Mouse (Mus musculus) ES-Bruce4 (cell line): ENCODE results near the gene Ptcd1. TPM values are rescaled to one million over a fixed set of nuclear protein-coding genes. Genes with fewer than 3 reads are reported as not detected.
"Not testable (repeated sequence)": the region's sequence is repeated elsewhere in the genome, so short reads cannot be mapped to it uniquely, and the experiment has no call there.

Experiments
- H3K27ac ChIP-seq: 2 replicates; pipeline ENCODE4 v1.5.1; 2012; ENCODE audit warnings: low read length, inconsistent platforms; ENCODE audit not compliant: insufficient read depth
- H3K27me3 ChIP-seq: 2 replicates; pipeline ENCODE4 v1.6.1; 2012; ENCODE audit warnings: mild to moderate bottlenecking, low read length, inconsistent platforms; ENCODE audit not compliant: control insufficient read depth, poor library complexity, insufficient read depth, severe bottlenecking
- H3K36me3 ChIP-seq: 2 replicates; pipeline ENCODE4 v1.6.1; 2012; ENCODE audit warnings: inconsistent platforms, mild to moderate bottlenecking, low read length, moderate library complexity; ENCODE audit not compliant: control insufficient read depth, poor library complexity, insufficient read depth, severe bottlenecking
- H3K4me1 ChIP-seq: one replicate; pipeline ENCODE4 v1.8.1; 2011; ENCODE audit warnings: low read length; ENCODE audit not compliant: control insufficient read depth, insufficient read depth
- H3K4me3 ChIP-seq: 2 replicates; pipeline ENCODE4 v1.5.1; 2011; ENCODE audit warnings: low read depth, mild to moderate bottlenecking, low read length
- H3K9ac ChIP-seq: 2 replicates; pipeline ENCODE4 v1.6.1; 2012; ENCODE audit warnings: low read depth, mild to moderate bottlenecking, inconsistent platforms; ENCODE audit not compliant: poor library complexity, severe bottlenecking
- H3K9me3 ChIP-seq: replicated peaks from 2 replicates; pipeline ENCODE4 v1.6.1; 2012; ENCODE audit warnings: mild to moderate bottlenecking, low read length, inconsistent platforms; ENCODE audit not compliant: control insufficient read depth, poor library complexity, insufficient read depth, severe bottlenecking
- CTCF ChIP-seq: IDR thresholded peaks from one replicate; pipeline ENCODE4 v1.8.1; 2011; ENCODE audit warnings: low read depth, low read length
- EP300 ChIP-seq: IDR thresholded peaks from 2 replicates; pipeline ENCODE4 v1.6.1; 2011; ENCODE audit warnings: low read depth, low read length; ENCODE audit not compliant: insufficient read depth
- POLR2A ChIP-seq: IDR thresholded peaks from one replicate; pipeline ENCODE4 v1.8.1; 2011; ENCODE audit warnings: low read length; ENCODE audit not compliant: insufficient read depth
- polyA plus RNA-seq: library from polyadenylated mRNA; stranded (reverse); fragments of >200 nt; gene quantifications from 2 replicates; pipeline ENCODE4 v1.2.4, GENCODE M21; 2011; ENCODE audit warnings: low read depth; ENCODE audit not compliant: missing spikeins, insufficient read depth, insufficient read length

Gene Ptcd1
- polyA plus RNA-seq, 1 experiment, result 14.1 TPM

DNA sequence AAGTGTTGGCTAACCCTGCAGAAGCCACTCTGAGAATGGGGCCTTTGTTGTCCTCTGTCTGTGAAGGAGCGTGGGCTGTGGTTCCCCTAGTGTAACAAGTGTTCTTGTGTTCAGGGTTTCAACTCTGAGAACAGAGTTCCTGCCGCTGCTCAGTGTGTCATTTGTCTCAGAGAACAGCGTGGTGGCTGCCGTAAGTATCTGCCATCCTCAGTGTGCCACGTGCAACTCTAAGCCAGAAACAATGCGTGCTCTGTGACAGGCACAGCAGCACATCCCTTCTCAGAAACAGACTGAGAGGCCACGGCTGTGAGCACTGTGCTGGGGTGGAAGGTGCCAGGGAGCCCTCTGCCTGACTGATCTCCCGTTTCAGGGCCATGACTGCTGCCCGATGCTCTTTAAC, 62.6 kb downstream of the Ptcd1 start:
- peaks cover 4% of the 10 kb centered on the region; the same call in 1 of the 2 replicates for H3K36me3 ChIP-seq
- H3K4me3 ChIP-seq, result no peak overlapping the region
- TF ChIP-seq EP300 (no peak), CTCF (no peak), POLR2A (no peak)
- H3K27ac ChIP-seq, result no peak overlapping the region
- no peaks in the 10 kb centered on the region for H3K4me1 ChIP-seq
- no peaks in the 10 kb centered on the region for H3K9me3 ChIP-seq
- H3K9ac ChIP-seq, result no peak overlapping the region
- no peaks in the 10 kb centered on the region for H3K27me3 ChIP-seq

DNA sequence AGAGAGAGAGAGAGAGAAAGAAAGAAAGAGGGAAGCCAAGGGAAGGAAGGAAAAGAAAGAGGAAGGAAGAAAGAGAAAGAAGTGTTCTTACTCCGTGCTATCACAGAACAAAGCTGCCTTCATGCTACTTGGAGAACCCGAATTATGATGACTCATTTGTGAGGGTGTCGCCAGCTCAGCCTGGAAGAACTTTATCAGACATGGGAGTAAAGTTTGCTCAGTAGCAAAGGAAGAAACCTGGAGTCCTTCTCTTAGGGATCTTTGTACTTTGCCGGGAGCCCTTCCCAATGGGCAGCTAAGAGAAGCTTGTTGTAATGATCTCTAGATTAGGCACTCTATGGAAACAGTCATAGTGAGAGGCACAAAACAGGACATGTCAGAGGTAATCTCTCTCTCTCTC, 64.2 kb downstream of the Ptcd1 start:
- H3K9ac ChIP-seq, result no peak overlapping the region
- no peaks in the 10 kb centered on the region for H3K9me3 ChIP-seq
- no peaks in the 10 kb centered on the region for H3K27me3 ChIP-seq
- peaks cover 4% of the 10 kb centered on the region; the same call in 1 of the 2 replicates for H3K36me3 ChIP-seq
- TF ChIP-seq EP300, result no peak
- no peak for TF ChIP-seq CTCF
- no peaks in the 10 kb centered on the region for H3K4me1 ChIP-seq
- H3K27ac ChIP-seq, result no peak overlapping the region
- no peak overlapping the region for H3K4me3 ChIP-seq

DNA sequence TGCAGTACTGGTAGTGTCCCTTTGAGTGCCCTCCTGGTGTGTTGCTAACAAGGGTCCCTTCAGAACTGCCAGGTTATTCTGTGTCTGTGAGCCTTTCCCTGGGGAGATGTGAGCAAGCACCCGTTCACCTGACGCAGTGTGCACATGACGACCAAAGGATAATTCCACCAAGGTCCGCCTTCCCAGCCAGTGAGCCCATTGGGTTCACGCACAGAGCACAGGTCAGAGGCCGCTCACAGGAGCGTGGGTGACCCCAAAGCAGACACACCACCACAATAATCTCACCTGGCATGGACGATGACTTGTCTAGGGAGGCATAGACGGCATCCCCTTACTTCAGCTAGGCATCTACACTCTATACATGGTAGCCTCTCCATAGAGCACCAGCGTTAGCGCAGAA, 65.5 kb downstream of the Ptcd1 start:
- not testable (repeated sequence) for H3K9me3 ChIP-seq, H3K4me1 ChIP-seq, H3K4me3 ChIP-seq, H3K9ac ChIP-seq, H3K36me3 ChIP-seq, H3K27ac ChIP-seq, H3K27me3 ChIP-seq

DNA sequence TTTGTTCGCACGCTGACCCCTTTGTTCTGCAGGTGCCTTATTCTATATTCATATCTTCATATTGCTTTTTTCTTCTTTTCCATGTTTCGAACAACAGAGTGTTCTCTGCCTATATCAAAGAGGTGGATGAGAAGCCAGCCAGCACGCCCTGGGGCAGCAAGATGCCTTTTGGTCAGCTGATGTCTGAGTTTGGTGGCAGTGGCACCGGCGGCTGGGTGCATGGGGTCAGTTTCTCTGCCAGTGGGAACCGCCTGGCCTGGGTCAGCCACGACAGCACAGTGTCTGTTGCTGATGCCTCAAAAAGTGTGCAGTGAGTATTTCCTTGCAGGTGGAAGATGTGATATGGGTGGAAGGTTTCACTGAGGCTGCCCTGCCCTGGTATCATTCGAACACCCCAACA, 65.9 kb downstream of the Ptcd1 start:
- Histone ChIP-seq H3K4me1 (no peaks in the 10 kb centered on the region), H3K9ac (no peak overlapping the region), H3K36me3 (peaks cover 4% of the 10 kb centered on the region; the same call in 1 of the 2 replicates), H3K27me3 (no peaks in the 10 kb centered on the region), H3K9me3 (no peaks in the 10 kb centered on the region), H3K4me3 (no peak overlapping the region), H3K27ac (no peak overlapping the region)
- TF ChIP-seq EP300 (no peak), POLR2A (no peak), CTCF (no peak)

DNA sequence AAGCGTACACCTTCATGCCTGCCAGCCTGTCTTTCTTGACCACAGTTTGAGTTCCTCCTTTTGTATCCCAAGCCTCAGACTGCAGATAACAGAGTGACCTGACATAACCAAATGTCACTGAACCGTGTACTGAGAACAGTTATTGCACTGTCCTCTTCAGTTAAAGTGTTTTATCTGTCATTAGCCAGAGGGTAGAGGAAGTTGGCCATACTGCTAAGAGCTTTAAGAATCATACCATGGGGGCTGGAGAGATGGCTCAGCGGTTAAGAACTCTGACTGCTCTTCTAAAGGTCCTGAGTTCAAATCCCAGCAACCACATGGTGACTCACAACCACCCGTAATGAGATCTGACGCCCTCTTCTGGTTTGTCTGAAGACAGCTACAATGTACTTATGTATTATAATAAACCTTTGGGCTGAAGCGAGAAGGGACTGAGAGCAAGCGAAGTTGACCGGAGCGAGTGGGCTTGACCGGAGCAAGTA, 68.5 kb downstream of the Ptcd1 start:
- H3K9ac ChIP-seq, result no peak overlapping the region
- TF ChIP-seq EP300 (no peak), POLR2A (no peak), CTCF (no peak)
- no peaks in the 10 kb centered on the region for H3K4me1 ChIP-seq
- no peak overlapping the region for H3K27ac ChIP-seq
- H3K27me3 ChIP-seq, result no peaks in the 10 kb centered on the region
- H3K4me3 ChIP-seq, result no peak overlapping the region
- H3K9me3 ChIP-seq, result no peaks in the 10 kb centered on the region
- peaks cover under 1% of the 10 kb centered on the region; the same call in 1 of the 2 replicates for H3K36me3 ChIP-seq

Other genes starting within 250 kb of the Ptcd1 start
- 18.4 and 19.7 TPM in 2 replicates for gene Smurf1, start 201.3 kb downstream of the Ptcd1 start, polyA plus RNA-seq
- gene Gm4871, start 134.4 kb downstream of the Ptcd1 start, polyA plus RNA-seq, result not detected in 2 replicates
- not detected in 2 replicates for gene 1700018F24Rik, start 124.1 kb downstream of the Ptcd1 start, polyA plus RNA-seq
- gene Arpc1a, start 83.3 kb downstream of the Ptcd1 start, polyA plus RNA-seq, result 110 and 123 TPM in 2 replicates
- gene Kpna7, start 83.1 kb downstream of the Ptcd1 start, polyA plus RNA-seq, result not detected in 2 replicates
- 92.3 and 108 TPM in 2 replicates for gene Arpc1b, start 52.9 kb downstream of the Ptcd1 start, polyA plus RNA-seq
- gene Pdap1, start 26.9 kb downstream of the Ptcd1 start, polyA plus RNA-seq, result 229 and 237 TPM in 2 replicates
- 104 and 112 TPM in 2 replicates for gene Bud31, start 26.7 kb downstream of the Ptcd1 start, polyA plus RNA-seq
- gene Cpsf4, start 105 bp upstream of the Ptcd1 start, polyA plus RNA-seq, result 47.9 and 49.6 TPM in 2 replicates
- gene Atp5j2, start 25.0 kb upstream of the Ptcd1 start, polyA plus RNA-seq, result 300 and 316 TPM in 2 replicates
- 3.9 and 6.0 TPM in 2 replicates for gene Zkscan14, start 34.8 kb upstream of the Ptcd1 start, polyA plus RNA-seq
- gene Zkscan5, start 37.5 kb upstream of the Ptcd1 start, polyA plus RNA-seq, result 20.3 and 20.4 TPM in 2 replicates
- gene Zfp655, start 64.6 kb upstream of the Ptcd1 start, polyA plus RNA-seq, result 72.0 and 79.3 TPM in 2 replicates
- 7.7 and 13.5 TPM in 2 replicates for gene Zscan25, start 113.4 kb upstream of the Ptcd1 start, polyA plus RNA-seq
- not detected in 2 replicates for gene Cyp3a57, start 178.2 kb upstream of the Ptcd1 start, polyA plus RNA-seq